Mouse (Mus musculus) kidney, adult 8-10 months (tissue): ENCODE data around the gene Rapgef4.

Source experiments
- DNase-seq, 2 experiments: peaks; one replicate each; pipeline ENCODE4 v3.0.0; 2022

Gene Rapgef4

DNA sequence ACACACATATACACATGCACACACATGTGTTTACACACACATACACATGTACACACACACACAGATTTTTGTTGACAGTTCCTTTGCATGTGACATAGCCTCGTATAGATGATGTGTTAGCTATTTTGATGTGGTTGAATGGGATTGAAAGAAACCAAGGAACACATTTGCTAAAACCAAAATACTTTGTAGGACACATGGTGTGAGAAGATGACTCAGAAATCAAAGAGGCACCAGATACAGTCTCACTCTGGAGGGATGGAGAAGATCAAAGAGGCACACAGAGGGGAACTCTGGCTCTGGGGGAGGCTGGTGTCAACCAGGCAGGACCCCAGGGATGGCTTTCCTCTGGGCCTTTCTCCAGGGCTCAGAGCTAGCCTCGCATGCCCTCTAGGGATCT lies 4.7 kb downstream of the Rapgef4 start:
- DNase-seq: no peak

DNA sequence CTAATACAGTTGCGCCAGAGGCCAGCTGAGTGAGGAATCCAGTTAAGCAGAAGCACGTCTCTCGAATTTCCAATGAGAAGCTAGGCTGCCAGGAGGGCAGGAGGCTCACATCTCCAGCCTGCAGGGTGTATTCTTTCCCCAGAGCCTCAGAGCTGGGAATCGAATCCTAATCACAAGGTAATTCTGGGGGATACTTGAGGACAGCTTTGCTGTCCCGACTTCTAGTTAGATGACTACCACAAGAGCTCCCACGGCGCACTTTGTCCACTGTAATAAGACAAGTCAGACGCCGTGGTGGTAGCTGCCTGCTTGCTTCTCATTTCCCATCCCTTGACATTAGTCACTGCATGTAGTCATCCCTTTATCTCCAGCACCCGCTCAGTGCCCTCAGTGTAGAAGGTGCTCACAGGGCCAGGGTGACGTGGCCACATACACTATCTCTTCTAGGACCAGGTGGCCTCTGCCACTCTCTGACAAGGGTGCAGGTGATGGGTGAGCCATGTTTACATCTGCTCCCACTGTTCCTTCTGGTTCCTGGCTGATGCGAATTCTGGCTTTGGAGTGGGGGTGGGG lies 5.3 kb downstream of the Rapgef4 start:
- no peak for DNase-seq

GRCm38 (mm10) chr2:71988572-71988971 lies 7.5 kb downstream of the Rapgef4 start:
- no peak for DNase-seq

DNA sequence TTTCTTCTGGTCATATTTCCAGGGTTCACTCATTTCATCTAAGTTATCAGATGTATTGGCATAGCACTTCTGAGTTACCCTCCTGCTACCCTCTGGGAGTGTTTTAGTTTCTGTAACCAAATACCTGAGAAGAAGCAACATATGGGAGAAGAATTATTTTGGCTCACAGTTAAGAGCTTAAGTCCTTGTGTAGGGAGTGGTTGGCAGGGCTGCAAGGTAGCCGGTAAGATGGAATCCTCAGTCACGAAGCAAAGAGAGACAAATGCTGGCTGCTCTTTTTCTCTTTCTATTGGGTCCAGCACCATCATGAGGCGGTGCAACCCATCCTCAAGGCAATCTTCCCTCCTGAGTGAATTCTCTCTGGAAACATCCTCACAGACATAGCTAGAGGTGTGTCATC lies 11.1 kb downstream of the Rapgef4 start:
- DNase-seq: no peak

DNA sequence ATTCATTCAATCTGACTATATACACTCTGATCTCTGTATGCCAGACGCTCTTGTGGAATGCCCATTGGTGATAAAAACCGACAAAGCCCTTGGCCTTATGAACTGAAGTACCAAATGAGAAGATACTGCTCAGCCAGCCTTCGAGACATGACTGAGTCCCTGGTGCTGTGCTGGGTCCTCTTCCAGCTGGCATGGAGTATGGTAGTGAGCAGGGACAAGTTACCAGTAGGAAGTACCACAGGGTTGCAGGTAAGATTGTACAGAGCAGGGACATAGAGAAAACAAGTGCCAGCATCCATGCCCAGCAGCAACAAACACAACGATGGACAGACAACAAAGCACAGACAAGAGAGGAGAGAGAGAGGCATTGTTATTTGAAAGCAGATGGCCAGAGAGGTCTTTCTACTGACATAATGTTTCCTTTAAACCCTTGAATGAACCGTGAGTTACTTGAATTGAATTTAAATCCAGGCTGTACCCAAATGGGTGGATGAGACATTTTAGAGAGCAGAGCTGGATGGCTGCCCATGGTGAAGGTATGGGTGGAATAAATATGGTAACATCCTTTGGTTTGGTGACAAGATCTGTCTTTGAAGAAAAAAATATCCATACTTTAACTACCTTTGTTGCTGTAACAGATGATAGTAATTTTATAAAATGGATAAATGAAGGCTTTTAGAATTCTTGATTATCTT lies 12.8 kb downstream of the Rapgef4 start:
- DNase-seq: no peak

GRCm38 (mm10) chr2:71998531-71998930 lies 17.5 kb downstream of the Rapgef4 start:
- no peak for DNase-seq

GRCm38 (mm10) chr2:72000102-72000501 lies 19.1 kb downstream of the Rapgef4 start:
- no peak for DNase-seq

DNA sequence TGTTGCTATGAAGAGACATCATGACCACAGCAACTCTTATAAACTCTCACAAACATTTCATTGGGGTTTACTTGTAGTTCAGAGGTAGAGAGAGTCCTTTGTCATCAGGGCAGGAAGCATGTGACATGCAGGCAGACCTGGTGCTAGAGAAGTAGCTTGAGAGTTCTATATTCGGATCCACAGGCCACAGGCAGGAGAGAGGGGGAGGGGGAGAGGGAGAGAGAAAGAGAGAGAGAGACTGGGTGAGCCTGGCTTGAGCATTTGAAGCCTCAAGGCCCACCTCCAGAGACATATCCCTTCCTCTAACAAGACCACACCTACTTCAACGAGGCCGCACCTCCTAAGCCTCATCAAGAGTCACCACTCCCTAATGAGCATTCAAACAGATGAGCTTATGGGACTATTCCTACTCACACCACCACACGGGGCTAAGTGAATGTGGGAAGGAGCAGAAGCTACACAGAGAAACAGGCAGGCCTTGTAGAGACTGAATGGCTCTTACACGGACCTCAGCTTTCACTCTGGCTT lies 21.9 kb downstream of the Rapgef4 start:
- no peak for DNase-seq

- no peak for DNase-seq
Measured at GRCm38 (mm10) chr2:72003756-72004525, 22.9 kb downstream of the Rapgef4 start.

DNA sequence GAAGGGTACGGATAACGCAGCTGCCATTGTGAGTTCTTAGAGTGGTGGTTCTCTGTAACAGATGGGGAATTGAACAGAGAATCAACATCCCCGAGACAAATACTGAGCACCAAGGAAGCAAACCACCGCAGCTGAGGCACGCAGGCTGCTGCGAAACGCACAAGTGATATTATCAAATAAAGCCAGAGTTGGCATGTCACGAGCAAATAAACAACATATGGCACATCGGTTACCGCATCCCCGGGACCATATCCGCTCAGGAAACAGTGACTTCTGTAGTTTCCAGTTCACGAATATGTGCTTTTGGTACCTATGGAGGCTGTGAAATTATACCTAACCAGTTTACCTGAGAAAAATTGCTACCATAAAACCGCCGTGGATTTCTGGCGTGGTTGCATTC lies 24.0 kb downstream of the Rapgef4 start:
- no peak for DNase-seq

DNA sequence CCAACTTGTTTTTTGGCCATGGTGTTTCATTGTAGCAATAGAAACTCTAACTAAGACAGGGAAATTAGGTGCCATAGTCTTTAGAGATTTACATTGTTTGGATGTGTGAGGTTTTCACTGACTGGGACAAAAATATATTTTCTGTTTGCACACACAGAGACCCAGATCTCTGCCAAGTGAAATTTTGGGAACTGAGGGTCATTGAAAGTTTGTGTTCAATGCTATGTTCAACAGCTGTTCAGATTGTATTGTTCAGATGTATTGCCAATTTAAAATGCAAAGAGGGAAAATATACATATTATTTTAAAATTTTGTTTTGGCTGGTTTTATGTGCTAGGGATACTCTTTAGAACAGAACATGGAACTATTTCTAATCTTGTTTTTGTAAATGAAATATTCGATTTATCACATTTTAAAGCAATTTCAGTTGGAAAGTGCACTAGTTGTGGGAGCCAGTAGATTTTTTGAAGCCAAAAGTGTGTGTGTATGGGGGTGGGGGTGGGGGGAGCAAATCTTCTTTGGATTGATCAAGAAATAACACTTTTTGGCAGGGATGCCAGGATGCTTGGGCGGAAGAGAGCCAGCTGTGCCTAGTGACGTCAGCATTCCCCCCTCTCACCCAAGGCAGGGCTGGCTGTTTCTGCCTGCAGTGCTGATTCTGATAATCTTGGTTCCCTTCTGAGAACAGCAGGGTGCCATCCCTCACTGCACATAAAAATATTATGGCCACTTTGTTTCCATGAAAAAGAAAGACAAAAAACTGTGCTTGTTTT lies 28.6 kb downstream of the Rapgef4 start:
- DNase-seq: no peak

- no peak for DNase-seq
Measured at GRCm38 (mm10) chr2:72015366-72015765, 34.3 kb downstream of the Rapgef4 start.

DNA sequence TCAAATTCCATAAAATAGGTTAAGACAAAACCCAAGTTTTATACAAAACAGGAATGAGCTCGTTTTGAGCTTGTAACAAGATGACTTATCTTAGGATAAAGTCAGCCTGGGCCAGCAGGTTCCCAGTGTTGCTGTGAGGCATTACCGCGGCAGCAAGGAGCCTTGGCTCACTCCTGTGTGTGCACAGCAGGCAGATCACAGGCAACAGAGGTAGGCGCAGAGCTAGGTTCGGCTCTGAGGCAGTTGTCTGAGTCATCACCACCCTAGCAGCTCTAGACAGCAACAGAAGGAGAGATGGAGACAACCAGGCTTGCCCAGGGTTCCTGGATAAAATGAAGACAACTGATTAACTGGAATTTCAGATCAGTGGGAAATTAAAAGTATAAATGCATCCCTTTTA lies 35.0 kb downstream of the Rapgef4 start:
- no peak for DNase-seq

DNA sequence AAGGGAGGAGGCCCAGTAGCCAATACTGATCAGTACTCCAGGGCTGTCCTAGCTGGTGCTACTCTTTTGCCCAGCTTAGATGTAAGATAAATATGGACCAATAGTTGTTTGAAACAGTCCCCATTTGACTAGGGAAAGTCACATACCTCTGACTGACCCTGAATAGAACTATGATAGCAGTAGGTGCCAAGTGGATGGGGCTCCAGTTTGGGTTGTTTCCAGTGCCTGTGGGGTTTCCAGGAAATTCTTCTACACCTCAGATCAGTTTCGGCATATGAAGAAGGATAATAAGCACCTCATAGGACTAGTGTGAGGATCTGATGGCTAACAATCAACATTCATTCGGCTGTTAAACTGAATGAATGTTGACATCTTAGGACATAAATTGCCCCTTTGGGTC lies 36.1 kb downstream of the Rapgef4 start:
- no peak for DNase-seq

DNA sequence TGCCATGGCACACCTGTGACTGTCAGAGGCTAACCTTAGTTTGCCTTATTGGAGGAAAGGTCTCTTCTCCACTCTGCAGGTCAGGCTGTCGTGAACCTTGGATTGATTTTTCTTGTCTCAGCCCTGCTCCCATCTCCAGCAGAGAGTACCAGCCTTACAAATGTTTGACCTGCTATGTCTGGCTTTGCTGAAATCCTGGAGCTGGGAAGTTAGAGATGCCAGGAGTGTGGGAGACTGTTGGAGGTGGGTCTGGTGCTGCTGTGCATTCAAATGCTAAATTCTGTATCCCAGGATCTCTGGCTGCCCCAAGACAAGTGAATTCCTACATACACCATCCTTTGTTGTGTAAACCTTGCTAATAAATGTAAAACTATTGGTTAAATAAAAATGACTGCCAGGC lies 37.7 kb downstream of the Rapgef4 start:
- no peak for DNase-seq

- DNase-seq: no peak
Measured at GRCm38 (mm10) chr2:72020755-72021154, 39.7 kb downstream of the Rapgef4 start.

GRCm38 (mm10) chr2:72021440-72021839 lies 40.4 kb downstream of the Rapgef4 start:
- no peak for DNase-seq

- peak; percentile 8 to 15 for DNase-seq
Measured at GRCm38 (mm10) chr2:72021845-72022244, 40.8 kb downstream of the Rapgef4 start.

- no peak for DNase-seq
Measured at GRCm38 (mm10) chr2:72023791-72024190, 42.8 kb downstream of the Rapgef4 start.

DNA sequence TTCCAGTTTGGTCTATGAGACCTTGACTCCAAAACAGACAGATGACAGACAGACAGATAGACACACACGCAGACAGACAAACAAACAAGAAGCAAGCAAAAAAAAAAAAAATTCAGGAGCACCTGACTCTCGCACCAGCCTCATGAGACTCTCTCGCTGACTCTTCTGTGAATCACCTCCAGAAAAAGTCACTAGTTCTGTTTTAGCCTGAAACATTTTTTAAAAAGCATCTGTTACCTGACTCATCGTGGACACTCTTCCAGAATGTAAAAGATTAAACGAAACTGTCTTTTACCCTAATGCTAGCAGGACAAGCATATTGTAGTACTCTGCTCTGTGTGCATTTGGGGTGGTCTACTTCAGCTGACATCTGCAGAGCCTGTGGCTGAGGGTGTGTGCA lies 44.6 kb downstream of the Rapgef4 start:
- no peak for DNase-seq

DNA sequence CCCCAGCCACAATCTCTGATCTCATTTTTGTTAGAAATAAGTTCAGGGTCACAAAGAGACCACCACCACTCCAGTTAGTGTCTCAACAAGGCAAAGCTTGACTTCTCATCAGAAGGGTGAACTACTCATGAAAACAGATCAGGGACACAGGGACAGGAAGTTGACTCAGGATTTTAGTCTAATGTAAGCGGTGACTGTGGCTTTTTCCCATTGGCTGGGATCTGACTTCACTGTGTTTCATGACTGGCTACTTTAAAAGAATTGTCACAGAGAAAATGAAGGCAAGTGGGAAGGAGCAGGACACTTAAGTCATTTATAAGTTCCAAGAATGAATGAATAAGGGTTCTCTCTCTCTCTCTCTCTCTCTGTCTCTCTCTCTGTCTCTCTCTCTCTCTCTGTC lies 45.5 kb downstream of the Rapgef4 start:
- no peak for DNase-seq

DNA sequence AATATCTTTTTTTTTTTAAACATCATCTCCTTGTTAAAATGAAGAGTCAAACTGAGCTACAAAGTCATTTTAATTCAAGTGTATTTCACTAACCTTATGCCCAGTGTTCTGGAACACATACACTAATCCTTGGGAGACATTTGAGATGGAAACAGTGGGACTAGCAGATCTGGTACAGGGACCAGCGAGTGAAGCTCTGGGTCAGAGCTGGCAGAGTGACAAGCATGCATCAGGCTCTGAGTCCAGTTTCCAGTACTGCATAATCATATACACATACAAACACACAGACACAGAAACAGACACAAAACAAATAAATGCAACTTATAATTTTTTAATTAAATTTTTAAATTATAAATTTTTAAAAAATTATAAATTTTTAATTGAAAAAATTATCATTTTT lies 48.0 kb downstream of the Rapgef4 start:
- DNase-seq: no peak

- DNase-seq: no peak
Measured at GRCm38 (mm10) chr2:72029586-72030144, 48.6 kb downstream of the Rapgef4 start.
